Mouse (Mus musculus): ENCODE data around the gene Nkx2-5. TPM values are rescaled to one million over a fixed set of nuclear protein-coding genes. Genes with fewer than 3 reads are reported as not detected.

Nkx2-5 gene
- polyA plus RNA-seq, 1 experiment: 2.2 TPM

DNA sequence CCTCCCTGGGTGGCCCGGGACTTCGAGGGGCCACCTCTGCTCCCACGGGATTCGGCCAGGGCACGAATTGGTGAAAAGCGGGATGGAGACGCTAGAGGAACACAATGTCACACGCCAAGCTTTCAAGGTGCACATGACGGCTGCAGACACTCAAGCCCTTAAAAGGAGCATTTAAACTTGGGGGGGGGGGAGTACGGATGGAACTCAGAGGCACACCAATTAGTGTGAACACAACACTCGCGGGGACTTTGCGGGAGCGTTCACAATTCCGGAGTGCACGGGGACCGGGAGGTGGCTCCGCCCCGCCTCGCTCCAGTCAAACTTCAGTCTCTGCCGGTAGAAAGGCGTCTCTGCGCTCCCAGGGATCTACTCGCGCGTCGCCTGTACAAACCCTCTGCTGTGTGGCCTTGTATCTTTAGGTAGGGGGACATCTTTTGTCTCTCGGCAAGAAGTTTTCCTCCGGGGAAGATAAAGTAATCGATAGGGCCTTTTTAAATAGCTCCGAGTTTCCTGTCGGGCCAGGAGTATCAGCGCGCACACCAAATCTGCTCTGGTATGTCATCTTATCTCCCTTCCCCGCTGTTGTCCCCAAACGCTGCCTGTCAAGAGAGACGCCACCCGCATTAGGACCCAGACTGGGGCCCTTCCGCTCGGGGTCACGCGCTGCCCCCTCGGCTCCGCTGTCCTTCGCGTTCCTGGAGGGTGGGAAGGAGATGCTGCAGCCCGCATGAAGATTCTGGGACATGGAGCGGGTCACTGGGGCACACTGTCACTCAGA lies 5.7 kb upstream of the Nkx2-5 start:
- Histone ChIP-seq H3K79me3 (ENCODE audit: low read depth) (no peaks in the 10 kb centered on the region), H3K27me3 (ENCODE audit: control insufficient read depth, insufficient read depth, insufficient read length) (peaks cover 52% of the 10 kb centered on the region), H3ac (ENCODE audit: control insufficient read depth, insufficient read length, low read depth) (no peak overlapping the region), H3K4me3 (ENCODE audit: insufficient read depth, poor library complexity, severe bottlenecking) (no peak overlapping the region), H3K79me2 (ENCODE audit: control insufficient read depth, insufficient read depth) (no peaks in the 10 kb centered on the region), H3K36me3 (ENCODE audit: control insufficient read depth, insufficient read depth) (no peaks in the 10 kb centered on the region)
- TF ChIP-seq MYOG (IDR thresholded peaks at IDR 0.05; ENCODE audit: control insufficient read depth, extremely low read depth, insufficient read length) (no peak), CEBPB (IDR thresholded peaks at IDR 0.05; ENCODE audit: low read depth) (no peak), FOSL1 (IDR thresholded peaks at IDR 0.05; ENCODE audit: insufficient read depth, low read length, poor library complexity, severe bottlenecking) (no peak), USF1 (IDR thresholded peaks at IDR 0.05; ENCODE audit: low read depth) (no peak), MAX (IDR thresholded peaks at IDR 0.05) (no peak), CTCF (IDR thresholded peaks at IDR 0.05; ENCODE audit: control insufficient read depth, insufficient read depth, insufficient read length) (no peak), MYOD1 (IDR thresholded peaks at IDR 0.05; ENCODE audit: control insufficient read depth, insufficient read length, low read depth) (no peak)

DNA sequence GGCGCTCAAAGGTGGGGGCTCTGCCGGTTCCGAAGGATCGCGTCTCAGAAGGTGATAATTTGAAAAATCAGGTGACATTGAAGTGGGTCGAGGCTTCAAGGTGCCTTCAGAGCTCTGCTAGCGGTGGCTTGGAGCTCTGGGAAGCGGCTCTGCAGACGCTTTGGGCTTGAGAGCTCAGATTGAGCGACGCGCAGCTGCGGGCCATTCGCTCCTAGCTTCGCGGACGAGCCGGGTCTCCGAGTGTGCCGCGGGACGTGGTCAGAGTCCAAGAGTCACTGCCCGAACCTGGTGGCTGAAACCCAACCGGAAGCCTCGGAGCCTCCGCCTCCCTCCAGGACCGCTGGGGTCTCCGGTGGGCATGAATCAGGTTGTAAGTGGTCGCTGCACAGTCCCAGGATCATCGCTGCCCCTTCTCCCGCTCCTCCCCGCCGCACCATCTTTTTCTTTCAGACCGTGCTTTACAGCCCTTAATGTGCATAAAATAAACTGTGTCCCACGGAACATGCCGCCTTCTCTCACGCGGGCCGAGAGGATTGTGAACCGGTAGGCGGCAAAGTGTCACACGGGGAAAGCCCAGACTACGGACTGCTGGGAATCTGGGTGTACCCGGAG lies 5.0 kb upstream of the Nkx2-5 start:
- Histone ChIP-seq H3K36me3 (ENCODE audit: control insufficient read depth, insufficient read depth) (no peaks in the 10 kb centered on the region), H3K4me3 (ENCODE audit: insufficient read depth, poor library complexity, severe bottlenecking) (no peak overlapping the region), H3K27me3 (ENCODE audit: control insufficient read depth, insufficient read depth, insufficient read length) (peaks cover 54% of the 10 kb centered on the region)

DNA sequence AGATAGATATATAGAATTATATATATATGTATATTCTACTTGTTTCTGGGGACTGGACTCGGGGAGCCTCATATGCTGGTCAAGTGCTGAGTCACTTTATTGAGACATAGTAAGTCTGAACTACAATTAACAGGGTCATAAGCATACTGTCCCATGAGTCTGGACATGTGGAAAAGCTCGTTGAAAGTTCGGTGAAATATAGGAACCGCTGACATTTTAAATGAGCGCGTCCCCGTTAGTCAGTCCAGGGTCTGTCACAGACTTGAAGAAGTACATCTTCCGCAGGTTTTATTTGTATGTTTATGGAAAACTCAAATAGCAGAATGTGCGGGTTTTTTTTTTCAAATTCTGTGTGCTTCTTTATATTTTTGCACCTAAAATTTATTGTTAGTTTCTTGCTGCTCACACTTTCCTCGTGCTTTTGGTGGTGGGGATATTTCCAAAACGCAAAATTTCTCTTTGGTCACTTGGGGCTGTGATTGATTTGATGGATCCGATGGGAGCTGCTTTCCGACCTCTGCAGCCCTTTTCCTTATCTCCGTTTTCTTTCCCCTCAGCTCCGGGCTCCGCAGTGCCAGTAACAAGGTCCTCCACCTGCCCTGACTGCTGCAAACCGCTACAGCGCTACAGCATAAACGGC lies 4.4 kb upstream of the Nkx2-5 start:
- H3K27me3 ChIP-seq (ENCODE audit: control insufficient read depth, insufficient read depth, insufficient read length): peaks cover 55% of the 10 kb centered on the region
- no peaks in the 10 kb centered on the region for H3K36me3 ChIP-seq (ENCODE audit: control insufficient read depth, insufficient read depth)
- no peak overlapping the region for H3K4me3 ChIP-seq (ENCODE audit: insufficient read depth, poor library complexity, severe bottlenecking)
- no peak overlapping the region for H3ac ChIP-seq (ENCODE audit: control insufficient read depth, insufficient read length, low read depth)
- no peaks in the 10 kb centered on the region for H3K79me3 ChIP-seq (ENCODE audit: low read depth)
- TF ChIP-seq CTCF (IDR thresholded peaks at IDR 0.05; ENCODE audit: control insufficient read depth, insufficient read depth, insufficient read length): no peak
- TF ChIP-seq MAX (IDR thresholded peaks at IDR 0.05): no peak
- TF ChIP-seq MYOD1 (IDR thresholded peaks at IDR 0.05; ENCODE audit: control insufficient read depth, insufficient read length, low read depth): no peak
- TF ChIP-seq FOSL1 (IDR thresholded peaks at IDR 0.05; ENCODE audit: insufficient read depth, low read length, poor library complexity, severe bottlenecking): no peak
- no peak for TF ChIP-seq CEBPB (IDR thresholded peaks at IDR 0.05; ENCODE audit: low read depth)
- H3K79me2 ChIP-seq (ENCODE audit: control insufficient read depth, insufficient read depth): no peaks in the 10 kb centered on the region

More for the DNA sequence above, 5.0 kb upstream of the Nkx2-5 start:
- TF ChIP-seq CTCF (IDR thresholded peaks at IDR 0.05; ENCODE audit: control insufficient read depth, insufficient read depth, insufficient read length) (no peak), CEBPB (IDR thresholded peaks at IDR 0.05; ENCODE audit: low read depth) (no peak), MYOG (IDR thresholded peaks at IDR 0.05; ENCODE audit: control insufficient read depth, extremely low read depth, insufficient read length) (no peak), MYOD1 (IDR thresholded peaks at IDR 0.05; ENCODE audit: control insufficient read depth, insufficient read length, low read depth) (no peak), FOSL1 (IDR thresholded peaks at IDR 0.05; ENCODE audit: insufficient read depth, low read length, poor library complexity, severe bottlenecking) (no peak), USF1 (IDR thresholded peaks at IDR 0.05; ENCODE audit: low read depth) (no peak), MAX (IDR thresholded peaks at IDR 0.05) (no peak)
- H3ac ChIP-seq (ENCODE audit: control insufficient read depth, insufficient read length, low read depth): no peak overlapping the region
- no peaks in the 10 kb centered on the region for H3K79me3 ChIP-seq (ENCODE audit: low read depth)
- H3K79me2 ChIP-seq (ENCODE audit: control insufficient read depth, insufficient read depth): no peaks in the 10 kb centered on the region

DNA sequence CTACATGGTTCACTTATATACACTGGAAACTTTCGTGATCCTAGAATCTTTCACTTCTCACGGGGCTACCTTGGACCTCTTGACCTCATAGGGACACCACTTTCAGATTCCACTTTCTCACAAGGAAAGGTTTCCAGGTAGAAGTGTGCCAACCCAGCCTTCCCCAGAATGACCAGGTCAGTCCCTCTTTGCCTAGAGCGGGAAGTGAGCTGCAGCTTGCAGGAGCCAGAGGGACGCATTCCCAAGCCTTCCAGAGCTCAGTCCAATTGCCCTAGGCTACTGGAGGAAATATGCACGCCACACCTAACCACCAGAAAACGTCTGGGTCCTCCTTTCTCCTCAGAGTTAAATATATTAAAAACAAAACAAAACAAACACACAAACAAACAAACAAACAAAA lies 3.4 kb upstream of the Nkx2-5 start:
- H3K79me2 ChIP-seq (ENCODE audit: control insufficient read depth, insufficient read depth): no peaks in the 10 kb centered on the region
- TF ChIP-seq USF1 (IDR thresholded peaks at IDR 0.05; ENCODE audit: low read depth) (no peak), FOSL1 (IDR thresholded peaks at IDR 0.05; ENCODE audit: insufficient read depth, low read length, poor library complexity, severe bottlenecking) (no peak), MYOD1 (IDR thresholded peaks at IDR 0.05; ENCODE audit: control insufficient read depth, insufficient read length, low read depth) (no peak), MYOG (IDR thresholded peaks at IDR 0.05; ENCODE audit: control insufficient read depth, extremely low read depth, insufficient read length) (no peak)
- no peaks in the 10 kb centered on the region for H3K36me3 ChIP-seq (ENCODE audit: control insufficient read depth, insufficient read depth)
- no peak overlapping the region for H3ac ChIP-seq (ENCODE audit: control insufficient read depth, insufficient read length, low read depth)
- no peaks in the 10 kb centered on the region for H3K79me3 ChIP-seq (ENCODE audit: low read depth)
- H3K27me3 ChIP-seq (ENCODE audit: control insufficient read depth, insufficient read depth, insufficient read length): peaks cover 56% of the 10 kb centered on the region
- H3K4me3 ChIP-seq (ENCODE audit: insufficient read depth, poor library complexity, severe bottlenecking): no peak overlapping the region

DNA sequence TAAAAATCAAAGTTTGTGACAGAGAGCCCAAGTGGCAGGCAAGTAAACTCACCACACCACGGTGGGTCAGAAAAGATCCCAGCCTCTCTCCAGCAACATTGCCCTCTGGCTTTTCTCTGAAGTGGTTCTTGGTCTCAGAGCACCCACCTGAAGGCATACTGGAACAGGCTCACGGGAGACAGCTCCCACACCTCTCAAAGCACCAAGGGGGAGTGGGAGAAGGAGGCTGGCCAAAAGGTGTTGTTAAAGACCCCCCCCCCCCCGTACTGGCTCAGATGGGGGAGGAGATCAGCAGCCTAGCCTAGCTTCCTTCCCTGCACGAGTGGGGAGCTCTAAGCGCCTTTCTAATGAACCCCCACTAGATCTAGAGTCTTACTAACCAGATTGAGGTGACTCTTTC lies 3.0 kb upstream of the Nkx2-5 start:
- TF ChIP-seq MYOD1 (IDR thresholded peaks at IDR 0.05; ENCODE audit: control insufficient read depth, insufficient read length, low read depth) (no peak), MYOG (IDR thresholded peaks at IDR 0.05; ENCODE audit: control insufficient read depth, extremely low read depth, insufficient read length) (no peak), CEBPB (IDR thresholded peaks at IDR 0.05; ENCODE audit: low read depth) (no peak), MAX (IDR thresholded peaks at IDR 0.05) (no peak), USF1 (IDR thresholded peaks at IDR 0.05; ENCODE audit: low read depth) (no peak), FOSL1 (IDR thresholded peaks at IDR 0.05; ENCODE audit: insufficient read depth, low read length, poor library complexity, severe bottlenecking) (no peak), CTCF (IDR thresholded peaks at IDR 0.05; ENCODE audit: control insufficient read depth, insufficient read depth, insufficient read length) (no peak)
- no peaks in the 10 kb centered on the region for H3K36me3 ChIP-seq (ENCODE audit: control insufficient read depth, insufficient read depth)
- H3K79me2 ChIP-seq (ENCODE audit: control insufficient read depth, insufficient read depth): no peaks in the 10 kb centered on the region
- H3ac ChIP-seq (ENCODE audit: control insufficient read depth, insufficient read length, low read depth): no peak overlapping the region
- no peak overlapping the region for H3K4me3 ChIP-seq (ENCODE audit: insufficient read depth, poor library complexity, severe bottlenecking)
- peaks cover 60% of the 10 kb centered on the region for H3K27me3 ChIP-seq (ENCODE audit: control insufficient read depth, insufficient read depth, insufficient read length)
- no peaks in the 10 kb centered on the region for H3K79me3 ChIP-seq (ENCODE audit: low read depth)

Data from C2C12 (cell line).